Mouse (Mus musculus): Measurements from ENCODE around the gene Znrf4. TPM values are rescaled to one million over a fixed set of nuclear protein-coding genes. Genes with fewer than 3 reads are reported as not detected.
A peak's percentile ranks its signal among the peaks of the same experiment; 100 is the strongest.

Gene Znrf4
- polyA plus RNA-seq (2012; rRNA removed), result not detected in 2 replicates

GRCm38 (mm10) chr17:56512310-56512709, at the start of gene Znrf4:
TSS of gene Znrf4 (minus strand) at chr17:56512431.
- Histone ChIP-seq H3K27me3 (ENCODE audit: control insufficient read depth, insufficient read depth, low read length) (peaks cover 35% of the 10 kb centered on the region), H3K27ac (ENCODE audit: insufficient read depth, low read depth, low read length) (no peak within 1 kb of the TSS), H3K4me3 (ENCODE audit: low read depth, low read length) (peak within 1 kb of the TSS; percentile 27), H3K36me3 (ENCODE audit: control insufficient read depth, insufficient read depth, low read length) (no peaks in the 10 kb centered on the region), H3K4me1 (ENCODE audit: control insufficient read depth, insufficient read depth, insufficient read length, low read length) (peaks cover 17% of the 10 kb centered on the region)
- no peak for TF ChIP-seq POLR2A (IDR thresholded peaks at IDR 0.05; ENCODE audit: low read depth, low read length)
- WGBS, result 61% methylated on average over 22 of the region's 22 CpGs

GRCm38 (mm10) chr17:56561866-56562265, 49.6 kb upstream of the Znrf4 start:
- H3K4me3 ChIP-seq (ENCODE audit: low read depth, low read length), result no peak overlapping the region
- no peak for TF ChIP-seq CTCF (IDR thresholded peaks at IDR 0.05; ENCODE audit: extremely low read depth, insufficient read length, insufficient replicate concordance, low read depth, low read length)
- no peak for TF ChIP-seq POLR2A (IDR thresholded peaks at IDR 0.05; ENCODE audit: low read depth, low read length)
- H3K27ac ChIP-seq (ENCODE audit: insufficient read depth, low read depth, low read length), result no peak overlapping the region
- H3K27me3 ChIP-seq (ENCODE audit: control insufficient read depth, insufficient read depth, low read length), result no peaks in the 10 kb centered on the region
- peaks cover 61% of the 10 kb centered on the region for H3K36me3 ChIP-seq (ENCODE audit: control insufficient read depth, insufficient read depth, low read length)
- H3K4me1 ChIP-seq (ENCODE audit: control insufficient read depth, insufficient read depth, insufficient read length, low read length), result no peaks in the 10 kb centered on the region
- WGBS, result 83% methylated on average over 2 of the region's 2 CpGs

- TF ChIP-seq POLR2A (IDR thresholded peaks at IDR 0.05; ENCODE audit: low read depth, low read length) (no peak), CTCF (IDR thresholded peaks at IDR 0.05; ENCODE audit: extremely low read depth, insufficient read length, insufficient replicate concordance, low read depth, low read length) (no peak)
Observed at GRCm38 (mm10) chr17:56560131-56560530, 47.9 kb upstream of the Znrf4 start.

GRCm38 (mm10) chr17:56559386-56559785, 47.2 kb upstream of the Znrf4 start:
- Histone ChIP-seq H3K27ac (ENCODE audit: insufficient read depth, low read depth, low read length) (no peak overlapping the region), H3K36me3 (ENCODE audit: control insufficient read depth, insufficient read depth, low read length) (peaks cover 36% of the 10 kb centered on the region), H3K4me3 (ENCODE audit: low read depth, low read length) (no peak overlapping the region), H3K4me1 (ENCODE audit: control insufficient read depth, insufficient read depth, insufficient read length, low read length) (peaks cover 3% of the 10 kb centered on the region; the same call in 1 of the 2 replicates), H3K27me3 (ENCODE audit: control insufficient read depth, insufficient read depth, low read length) (no peaks in the 10 kb centered on the region)
- 60% methylated on average over 3 of the region's 3 CpGs for WGBS
- no peak for TF ChIP-seq POLR2A (IDR thresholded peaks at IDR 0.05; ENCODE audit: low read depth, low read length)
- TF ChIP-seq CTCF (IDR thresholded peaks at IDR 0.05; ENCODE audit: extremely low read depth, insufficient read length, insufficient replicate concordance, low read depth, low read length), result no peak

More at GRCm38 (mm10) chr17:56560131-56560530, 47.9 kb upstream of the Znrf4 start:
- H3K4me3 ChIP-seq (ENCODE audit: low read depth, low read length), result no peak overlapping the region
- 63% methylated on average over 1 of the region's 1 CpGs for WGBS
- no peaks in the 10 kb centered on the region for H3K4me1 ChIP-seq (ENCODE audit: control insufficient read depth, insufficient read depth, insufficient read length, low read length)
- H3K27me3 ChIP-seq (ENCODE audit: control insufficient read depth, insufficient read depth, low read length), result no peaks in the 10 kb centered on the region
- H3K36me3 ChIP-seq (ENCODE audit: control insufficient read depth, insufficient read depth, low read length), result peaks cover 43% of the 10 kb centered on the region
- no peak overlapping the region for H3K27ac ChIP-seq (ENCODE audit: insufficient read depth, low read depth, low read length)

- 20% methylated on average over 3 of the region's 3 CpGs for WGBS
Observed at GRCm38 (mm10) chr17:56558448-56558847, 46.2 kb upstream of the Znrf4 start.

GRCm38 (mm10) chr17:56554122-56554551, 41.9 kb upstream of the Znrf4 start, which contains the start of gene Gm20219:
TSS of gene Gm20219 (minus strand) at chr17:56554387.
- 43% methylated on average over 20 of the region's 20 CpGs for WGBS

More at GRCm38 (mm10) chr17:56558448-56558847, 46.2 kb upstream of the Znrf4 start:
- H3K27me3 ChIP-seq (ENCODE audit: control insufficient read depth, insufficient read depth, low read length), result no peaks in the 10 kb centered on the region
- H3K4me1 ChIP-seq (ENCODE audit: control insufficient read depth, insufficient read depth, insufficient read length, low read length), result peaks cover 11% of the 10 kb centered on the region
- no peak overlapping the region for H3K4me3 ChIP-seq (ENCODE audit: low read depth, low read length)
- H3K27ac ChIP-seq (ENCODE audit: insufficient read depth, low read depth, low read length), result no peak overlapping the region
- peaks cover 26% of the 10 kb centered on the region for H3K36me3 ChIP-seq (ENCODE audit: control insufficient read depth, insufficient read depth, low read length)
- TF ChIP-seq POLR2A (IDR thresholded peaks at IDR 0.05; ENCODE audit: low read depth, low read length) (no peak), CTCF (IDR thresholded peaks at IDR 0.05; ENCODE audit: extremely low read depth, insufficient read length, insufficient replicate concordance, low read depth, low read length) (peak; percentile 91; the same call in 1 of the 2 replicates)

GRCm38 (mm10) chr17:56552781-56553363, 40.6 kb upstream of the Znrf4 start:
- 59% methylated on average over 5 of the region's 5 CpGs for WGBS
- Histone ChIP-seq H3K4me1 (ENCODE audit: control insufficient read depth, insufficient read depth, insufficient read length, low read length) (peaks cover 19% of the 10 kb centered on the region), H3K36me3 (ENCODE audit: control insufficient read depth, insufficient read depth, low read length) (no peaks in the 10 kb centered on the region), H3K27me3 (ENCODE audit: control insufficient read depth, insufficient read depth, low read length) (no peaks in the 10 kb centered on the region), H3K27ac (ENCODE audit: insufficient read depth, low read depth, low read length) (no peak overlapping the region), H3K4me3 (ENCODE audit: low read depth, low read length) (no peak overlapping the region)
- TF ChIP-seq POLR2A (IDR thresholded peaks at IDR 0.05; ENCODE audit: low read depth, low read length), result peak; percentile 29; the same call in 1 of the 2 replicates
- peak; percentile 100 for TF ChIP-seq CTCF (IDR thresholded peaks at IDR 0.05; ENCODE audit: extremely low read depth, insufficient read length, insufficient replicate concordance, low read depth, low read length)

More at GRCm38 (mm10) chr17:56554122-56554551, 41.9 kb upstream of the Znrf4 start, which contains the start of gene Gm20219:
- TF ChIP-seq CTCF (IDR thresholded peaks at IDR 0.05; ENCODE audit: extremely low read depth, insufficient read length, insufficient replicate concordance, low read depth, low read length) (no peak), POLR2A (IDR thresholded peaks at IDR 0.05; ENCODE audit: low read depth, low read length) (no peak)
- peak within 1 kb of the TSS; percentile 47 for H3K4me3 ChIP-seq (ENCODE audit: low read depth, low read length)
- H3K36me3 ChIP-seq (ENCODE audit: control insufficient read depth, insufficient read depth, low read length), result no peaks in the 10 kb centered on the region
- H3K4me1 ChIP-seq (ENCODE audit: control insufficient read depth, insufficient read depth, insufficient read length, low read length), result peaks cover 19% of the 10 kb centered on the region
- no peaks in the 10 kb centered on the region for H3K27me3 ChIP-seq (ENCODE audit: control insufficient read depth, insufficient read depth, low read length)
- no peak within 1 kb of the TSS for H3K27ac ChIP-seq (ENCODE audit: insufficient read depth, low read depth, low read length)
